Mouse (Mus musculus): ENCODE data around the gene Gm20604.

Gm20604 gene

GRCm38 (mm10) chr12:102706833-102707463 is 51.5 kb downstream of the Gm20604 start:
- DNase-seq (ENCODE audit: low read depth, low spot score), result peak; percentile 98

GRCm38 (mm10) chr12:102705906-102706640 is 52.4 kb downstream of the Gm20604 start:
- DNase-seq (ENCODE audit: low read depth, low spot score), result no peak

GRCm38 (mm10) chr12:102705216-102705871 is 53.1 kb downstream of the Gm20604 start:
- peak; percentile 85 for DNase-seq (ENCODE audit: low read depth, low spot score)

DNA sequence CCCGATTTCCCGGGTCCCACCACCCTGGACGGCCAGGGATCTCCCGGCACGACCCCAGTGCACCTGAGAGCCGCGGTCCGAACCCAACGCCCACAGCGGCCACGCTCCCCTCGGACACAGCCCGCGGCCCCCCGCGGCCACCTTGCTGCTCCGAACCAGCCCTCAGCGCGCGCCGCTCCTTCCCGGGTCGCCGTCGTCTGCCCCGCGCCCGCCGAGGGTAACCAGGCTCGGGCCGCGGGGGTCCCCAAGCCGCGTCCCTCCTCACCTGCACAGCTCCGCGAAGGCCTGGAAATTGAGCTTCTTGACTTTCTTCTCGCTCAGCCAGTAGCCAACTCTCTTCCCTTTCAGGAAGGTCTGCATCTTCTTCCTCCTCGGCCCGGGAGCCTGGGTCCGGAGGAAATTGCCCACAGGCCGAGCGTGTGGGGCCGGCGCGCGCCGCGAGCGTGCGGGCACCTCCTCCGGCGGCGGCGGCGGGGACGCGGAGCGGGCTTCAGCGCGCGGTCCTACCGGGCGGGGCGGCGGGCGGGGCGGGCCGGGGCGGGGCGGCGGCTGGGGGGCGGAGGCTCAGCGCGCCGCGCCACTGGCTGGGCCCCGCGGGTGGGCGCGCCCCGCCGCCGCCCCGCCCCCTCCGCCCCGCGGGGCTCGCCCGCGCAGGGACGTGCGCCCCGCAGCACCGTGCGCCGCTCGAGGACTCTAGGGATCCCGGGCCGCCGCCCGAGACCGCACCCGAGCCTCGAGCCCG is 53.8 kb downstream of the Gm20604 start, which contains the start of gene Itpk1:
Gene Itpk1, minus strand, starts transcription at position 474 of the 742 bp plus-strand sequence.
- DNase-seq (ENCODE audit: low read depth, low spot score), result peak; percentile 74

- DNase-seq (ENCODE audit: low read depth, low spot score), result no peak
Measured at GRCm38 (mm10) chr12:102703921-102704408, 54.5 kb downstream of the Gm20604 start.

DNA sequence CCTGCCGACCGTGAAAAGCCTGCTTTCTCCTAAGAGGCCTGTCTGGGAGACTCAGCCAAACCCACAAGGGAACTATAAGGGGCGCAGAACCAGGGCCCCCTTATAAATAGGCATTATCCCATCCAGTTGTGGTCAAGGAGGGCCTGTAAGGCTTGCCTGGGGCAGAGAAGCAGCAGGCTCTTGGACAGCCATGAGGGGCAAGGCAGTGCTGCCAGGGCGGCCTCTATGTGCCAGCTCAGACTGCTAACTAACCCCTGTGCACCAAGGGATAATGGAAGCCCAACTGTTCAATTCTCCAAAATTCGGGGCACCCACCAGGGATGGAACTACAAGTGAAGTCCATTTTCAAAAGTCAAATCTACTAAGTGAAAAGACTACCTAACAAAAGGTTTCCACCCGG is 55.0 kb downstream of the Gm20604 start:
- no peak for DNase-seq (ENCODE audit: low read depth, low spot score)

GRCm38 (mm10) chr12:102703111-102703412 is 55.4 kb downstream of the Gm20604 start:
- DNase-seq (ENCODE audit: low read depth, low spot score), result peak; percentile 71

GRCm38 (mm10) chr12:102702356-102703110 is 55.9 kb downstream of the Gm20604 start:
- DNase-seq (ENCODE audit: low read depth, low spot score), result peak; percentile 92

DNA sequence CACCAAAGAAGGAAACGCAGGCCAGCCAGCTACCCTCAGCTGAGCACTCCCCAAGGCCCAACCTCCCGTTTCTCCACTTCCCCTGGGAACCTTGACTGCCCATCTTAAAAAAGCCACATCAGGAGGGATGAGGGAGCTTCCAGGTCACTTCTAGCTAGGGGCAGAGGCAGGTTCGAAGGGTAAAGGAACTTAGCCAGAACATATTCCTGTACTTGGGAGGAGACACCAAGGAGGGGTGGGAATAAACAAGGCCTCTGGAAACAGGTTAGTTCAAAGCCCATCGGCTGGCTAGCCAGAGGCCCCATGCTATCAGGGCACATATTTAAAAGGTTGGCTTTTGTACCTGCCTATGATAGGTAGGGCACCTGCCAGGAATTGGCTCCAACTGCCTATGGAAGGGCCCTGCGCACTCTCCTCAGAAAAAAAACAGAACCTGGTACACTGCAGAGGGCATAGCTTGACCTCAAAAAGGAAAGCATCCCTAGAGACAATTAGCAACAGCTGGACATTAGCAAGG is 56.7 kb downstream of the Gm20604 start:
- no peak for DNase-seq (ENCODE audit: low read depth, low spot score)

DNA sequence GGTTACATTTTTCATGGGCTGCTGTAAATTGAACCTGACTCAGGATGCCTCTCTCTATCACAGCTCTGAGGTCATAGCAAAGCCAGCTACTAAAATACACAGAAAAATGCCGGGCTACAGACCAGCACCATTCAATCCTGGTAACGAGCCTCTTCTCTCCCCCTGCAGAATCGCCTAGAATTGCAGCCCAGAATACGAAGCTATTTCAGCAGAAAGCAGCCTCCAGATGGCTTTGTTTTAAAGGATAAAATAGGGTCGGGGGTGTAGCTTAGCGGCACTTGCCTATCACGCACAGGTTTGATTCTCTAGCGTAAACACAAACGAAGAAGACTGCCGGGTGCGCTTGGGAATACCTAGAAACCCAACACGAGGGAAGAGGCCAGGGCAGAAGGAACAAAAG is 58.0 kb downstream of the Gm20604 start:
- DNase-seq (ENCODE audit: low read depth, low spot score), result no peak

DNA sequence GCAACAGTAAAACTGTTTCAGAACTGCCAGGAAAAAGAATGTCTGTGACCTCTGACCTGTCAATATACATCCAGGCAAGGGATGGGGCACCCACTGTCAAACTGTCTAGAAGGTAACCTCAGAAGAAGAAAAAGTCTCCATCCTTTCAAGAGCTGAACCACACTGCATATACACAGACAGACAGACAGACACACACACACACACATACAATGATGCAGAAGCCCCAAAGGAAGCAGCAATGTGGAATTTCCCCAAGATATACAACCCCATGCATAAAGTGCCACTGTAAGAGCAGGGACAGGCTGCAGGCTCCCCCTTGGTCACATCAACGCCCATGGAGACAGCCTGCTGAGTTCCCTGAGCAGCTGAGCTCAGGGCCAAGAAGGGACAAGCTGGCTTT is 59.3 kb downstream of the Gm20604 start:
- no peak for DNase-seq (ENCODE audit: low read depth, low spot score)

GRCm38 (mm10) chr12:102698089-102698684 is 60.3 kb downstream of the Gm20604 start:
- no peak for DNase-seq (ENCODE audit: low read depth, low spot score)

GRCm38 (mm10) chr12:102697381-102697780 is 61.1 kb downstream of the Gm20604 start:
- no peak for DNase-seq (ENCODE audit: low read depth, low spot score)

- no peak for DNase-seq (ENCODE audit: low read depth, low spot score)
Measured at GRCm38 (mm10) chr12:102696635-102697354, 61.7 kb downstream of the Gm20604 start.

DNA sequence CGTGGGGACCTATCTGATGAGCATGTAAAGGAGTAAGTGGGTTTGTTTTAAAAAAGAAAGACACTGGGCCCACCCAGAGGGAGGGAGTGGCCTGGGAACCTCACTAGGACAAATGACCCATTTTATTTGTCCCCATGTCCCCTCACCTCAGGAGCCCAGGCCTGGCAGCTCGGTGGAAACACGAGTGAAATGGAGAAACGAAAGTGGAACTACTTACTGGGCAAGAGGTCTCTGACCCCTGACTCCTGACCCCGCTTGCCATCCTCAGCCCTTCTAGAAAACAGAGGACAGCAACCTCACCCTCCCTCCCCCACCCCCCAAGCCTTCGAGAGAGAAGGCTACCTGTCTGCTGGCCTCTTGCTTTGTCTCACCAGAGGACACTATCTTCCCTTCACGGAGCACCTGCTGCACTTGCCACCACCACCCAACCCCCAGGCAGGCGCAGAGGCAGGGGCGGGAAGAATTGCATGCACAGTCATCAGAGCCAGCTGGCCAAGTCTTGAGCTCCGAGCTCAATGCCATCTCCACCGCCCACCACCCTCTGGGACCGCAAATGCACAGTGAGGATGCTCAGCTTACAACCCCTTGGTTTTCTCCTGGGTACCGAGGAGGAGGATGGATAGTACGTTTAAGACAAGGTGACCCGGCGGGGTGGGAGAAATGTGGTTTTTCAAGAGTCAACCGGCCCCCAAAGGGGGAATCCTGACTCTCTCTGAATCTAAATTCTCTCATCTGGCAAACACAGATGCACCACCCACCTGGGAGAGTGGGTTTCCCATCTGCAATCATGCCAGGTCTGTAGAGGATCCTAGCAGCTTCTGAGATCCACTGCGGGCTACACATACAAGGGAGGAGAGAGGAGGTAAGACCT is 62.9 kb downstream of the Gm20604 start:
- DNase-seq (ENCODE audit: low read depth, low spot score), result no peak

DNA sequence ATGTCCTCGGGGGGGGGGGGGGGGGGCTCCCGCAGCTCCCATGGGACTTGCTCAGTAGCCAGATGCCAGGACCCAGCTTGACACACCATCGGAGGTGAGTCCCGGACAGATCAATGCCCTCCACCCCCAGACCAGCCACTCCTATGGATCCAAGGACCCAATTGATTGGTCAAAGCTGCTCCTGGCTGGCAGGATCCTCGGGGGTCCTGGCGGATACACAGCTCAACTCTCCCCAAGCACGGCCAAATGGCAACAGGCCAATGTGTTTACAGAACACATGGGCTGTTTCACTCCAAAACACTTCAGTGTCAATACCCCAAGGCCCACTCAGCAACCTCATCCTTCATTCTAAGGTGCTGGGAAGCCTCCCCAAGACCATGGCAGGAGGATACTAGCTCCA is 66.7 kb downstream of the Gm20604 start:
- DNase-seq (ENCODE audit: low read depth, low spot score), result no peak
